Mouse (Mus musculus): ENCODE results near the gene Kcnn1.
"Not testable (repeated sequence)": the region's sequence is repeated elsewhere in the genome, so short reads cannot be mapped to it uniquely, and the experiment has no call there.

Gene Kcnn1

GRCm38 (mm10) chr8:70862824-70863641, at the start of gene Kcnn1:
TSS of gene Kcnn1 (minus strand) at chr8:70863258.
- DNase-seq (ENCODE audit: low read depth in 1 of 2, low spot score in 2 of 2), result no peak

DNA sequence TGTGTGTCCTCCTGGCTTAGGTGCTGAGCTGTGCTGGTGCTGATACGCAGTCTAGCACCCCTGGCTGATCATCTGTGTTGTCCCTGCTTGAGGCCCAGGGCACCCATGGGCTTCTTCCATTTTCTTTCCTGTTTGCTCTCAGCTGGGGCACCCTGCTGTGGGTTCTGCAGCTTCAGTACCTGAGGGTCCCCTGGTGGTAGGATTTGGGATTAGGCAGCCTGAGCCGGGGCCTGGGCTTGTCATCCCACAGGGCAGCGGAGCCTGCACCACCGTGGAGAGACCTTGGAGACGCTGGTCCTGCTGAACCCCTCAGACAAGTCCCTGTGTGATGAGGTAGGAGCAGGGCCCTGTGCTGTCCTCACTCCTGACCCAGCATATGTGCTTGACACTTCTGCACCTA, 48.5 kb upstream of the Kcnn1 start:
- DNase-seq (ENCODE audit: low read depth in 1 of 2, low spot score in 2 of 2), result no peak

DNA sequence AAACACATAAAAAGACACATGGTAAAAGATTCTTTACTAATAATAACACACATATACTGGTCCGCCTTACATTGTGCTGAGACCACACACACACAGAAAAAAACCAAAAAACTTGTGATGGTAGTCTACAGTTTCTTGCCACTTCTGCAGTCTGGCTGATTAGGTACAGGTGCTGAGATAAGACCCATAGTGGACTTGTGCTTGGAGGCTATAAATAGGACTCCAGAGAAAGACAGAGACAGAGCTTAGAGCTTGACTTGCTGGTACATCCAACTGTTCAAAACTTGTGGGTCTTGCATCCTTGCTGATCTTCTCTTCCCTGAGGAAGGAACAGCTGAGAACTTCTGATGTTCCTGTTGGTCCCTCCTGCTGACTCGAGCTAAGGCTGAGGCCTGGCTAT, 44.5 kb upstream of the Kcnn1 start:
- DNase-seq (ENCODE audit: low read depth in 1 of 2, low spot score in 2 of 2), result no peak

DNA sequence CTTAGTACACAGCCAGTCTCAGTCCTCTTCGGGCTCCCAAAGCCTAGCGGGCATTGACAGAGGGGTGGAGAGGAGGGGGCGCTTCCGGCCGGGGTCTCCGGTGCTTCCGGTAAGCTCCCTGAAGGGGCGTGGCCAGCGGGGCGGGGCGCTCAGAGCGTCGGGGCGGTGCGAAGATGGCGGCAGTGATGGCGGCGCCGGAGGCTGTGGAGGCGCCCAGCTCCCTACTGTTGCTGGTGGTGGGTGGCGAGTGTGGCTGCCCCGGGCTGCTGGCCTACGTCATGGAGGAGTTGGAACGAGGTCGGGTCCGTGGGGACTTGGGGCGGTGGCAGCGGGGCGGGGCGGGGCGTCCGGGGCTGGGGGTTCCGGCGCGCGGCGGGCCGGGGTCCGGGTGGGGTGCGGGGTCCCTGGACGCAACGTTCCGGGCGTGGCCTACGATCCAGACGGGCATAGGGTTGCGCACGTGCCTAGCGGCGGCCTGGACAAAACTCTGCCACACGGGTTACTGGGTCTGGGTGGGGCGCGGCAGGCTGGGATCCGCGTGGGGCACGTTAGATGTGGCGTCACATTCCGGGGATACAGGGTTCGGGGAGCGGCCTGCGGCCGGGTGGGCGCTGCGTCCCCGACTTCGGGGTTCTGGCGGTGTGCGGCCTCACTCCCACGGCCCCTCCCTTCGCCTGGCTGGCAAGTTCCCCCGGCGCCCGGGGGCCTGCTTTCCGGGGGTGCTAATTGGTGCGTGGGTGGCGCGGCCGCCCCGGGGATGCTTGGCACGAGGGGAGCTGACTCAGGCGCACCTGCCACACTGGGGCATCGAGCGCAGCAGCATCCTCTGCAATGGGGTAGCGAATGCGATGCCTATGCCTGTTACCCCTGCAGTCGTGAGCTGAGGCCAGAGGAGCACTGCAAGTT, 43.0 kb upstream of the Kcnn1 start, which contains the start of gene Map1s:
Map1s (plus strand) TSS at position 102 of the 906 bp plus-strand sequence.
- DNase-seq (ENCODE audit: low read depth in 1 of 2, low spot score in 2 of 2), result peak; percentile 27 to 28

DNA sequence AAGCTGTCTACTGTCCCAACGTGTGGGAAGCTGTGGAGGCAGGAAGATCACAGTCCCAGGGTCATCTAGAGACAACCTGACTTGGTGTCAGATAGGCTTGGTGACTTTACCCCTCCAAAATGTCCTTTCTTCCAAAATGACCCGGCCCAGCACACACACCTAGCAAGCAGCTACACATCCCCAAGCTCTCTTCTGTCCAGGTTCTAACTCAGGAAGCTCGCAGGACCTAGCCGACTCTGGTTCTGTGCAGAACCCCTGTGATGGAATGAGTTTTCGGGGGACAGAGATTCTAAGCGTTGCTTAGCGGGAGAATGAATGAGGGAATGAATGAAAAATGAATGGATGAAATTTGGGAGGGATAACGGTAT, 42.4 kb upstream of the Kcnn1 start:
- DNase-seq (ENCODE audit: low read depth in 1 of 2, low spot score in 2 of 2), result no peak

- DNase-seq (ENCODE audit: low read depth in 1 of 2, low spot score in 2 of 2), result peak; percentile 36
Measured at GRCm38 (mm10) chr8:70904532-70904931, 41.5 kb upstream of the Kcnn1 start.

DNA sequence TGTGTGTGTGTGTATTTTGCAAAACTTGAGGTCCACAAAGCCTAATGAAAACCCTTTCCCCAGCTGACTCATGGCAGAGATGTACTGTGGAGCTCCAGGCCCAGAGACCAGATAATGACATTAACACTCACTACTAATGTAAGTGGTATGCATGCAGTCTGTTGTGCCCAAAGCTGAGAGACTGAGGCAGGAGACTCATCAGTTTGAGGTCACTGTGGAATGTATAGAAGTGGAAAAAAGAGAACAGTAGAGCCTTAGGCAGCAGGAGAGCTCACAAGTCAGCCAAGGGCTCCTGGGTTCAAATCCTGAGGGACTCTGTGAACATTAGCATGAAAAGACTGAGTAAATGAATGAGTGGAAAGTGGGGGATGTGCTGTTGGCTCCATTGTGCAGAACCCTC, 40.5 kb upstream of the Kcnn1 start:
- no peak for DNase-seq (ENCODE audit: low read depth in 1 of 2, low spot score in 2 of 2)

DNA sequence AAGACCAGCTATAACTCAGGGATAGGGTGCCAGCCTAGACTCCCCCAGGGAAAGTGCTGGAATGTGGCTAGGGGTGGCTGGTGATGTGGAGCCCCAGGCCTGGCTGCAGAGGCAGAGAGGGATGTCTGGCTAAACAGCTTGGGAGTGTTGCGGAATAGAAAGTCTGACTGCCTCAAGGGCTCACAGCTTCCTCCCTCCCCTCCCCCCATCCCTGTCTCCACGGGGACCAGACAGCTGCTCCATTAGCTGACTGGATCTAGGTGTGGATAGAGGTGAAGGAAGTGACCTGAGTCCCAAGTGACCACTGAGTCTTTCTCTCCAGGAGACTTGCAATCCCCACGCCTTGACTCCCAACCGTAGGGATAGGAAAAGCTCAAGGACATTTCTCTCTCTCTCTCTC, 40.1 kb upstream of the Kcnn1 start:
- DNase-seq (ENCODE audit: low read depth in 1 of 2, low spot score in 2 of 2), result no peak

DNA sequence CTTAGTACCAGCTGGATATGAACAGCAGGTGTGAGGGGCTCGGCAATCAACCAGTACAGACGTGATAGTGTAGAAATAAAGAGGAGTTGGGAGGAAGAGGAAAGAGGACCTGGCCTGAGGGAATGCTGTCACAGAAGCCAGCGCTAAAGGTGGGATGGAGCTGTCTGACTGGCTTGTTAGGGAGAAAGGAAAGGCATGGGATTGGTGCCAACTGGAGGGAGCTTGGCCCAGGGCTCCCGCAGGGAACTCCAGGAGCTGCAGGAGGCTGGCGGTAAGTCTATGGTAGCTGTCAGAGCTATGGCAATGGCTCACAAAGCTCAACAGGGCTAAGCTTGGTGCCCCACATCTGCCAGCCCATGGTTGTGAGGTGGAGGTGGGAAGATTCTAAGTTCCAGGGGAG, 39.2 kb upstream of the Kcnn1 start:
- DNase-seq (ENCODE audit: low read depth in 1 of 2, low spot score in 2 of 2), result no peak

GRCm38 (mm10) chr8:70900872-70901387, 37.9 kb upstream of the Kcnn1 start:
- DNase-seq (ENCODE audit: low read depth in 1 of 2, low spot score in 2 of 2), result no peak

DNA sequence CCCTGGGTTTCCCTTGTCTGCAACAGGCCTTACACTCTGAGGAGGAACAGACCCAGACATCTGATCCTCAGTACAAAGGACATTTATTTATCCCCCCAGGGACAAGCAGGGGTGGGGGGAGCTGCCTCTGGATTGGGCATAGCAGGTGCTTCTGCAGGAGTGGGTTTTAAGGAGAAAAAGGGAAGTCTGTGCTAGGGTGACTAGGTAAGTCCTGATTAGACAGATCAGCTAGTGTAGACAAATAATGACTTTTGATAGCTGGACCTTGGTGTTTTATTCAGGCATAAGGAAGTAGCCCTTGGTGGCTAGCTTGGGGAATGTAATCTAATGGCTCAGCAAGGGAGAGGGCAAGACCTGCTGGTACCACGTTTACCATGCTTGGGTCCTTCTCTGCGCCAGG, 36.2 kb upstream of the Kcnn1 start:
- no peak for DNase-seq (ENCODE audit: low read depth in 1 of 2, low spot score in 2 of 2)

GRCm38 (mm10) chr8:70898661-70899198, 35.7 kb upstream of the Kcnn1 start:
- no peak for DNase-seq (ENCODE audit: low read depth in 1 of 2, low spot score in 2 of 2)

DNA sequence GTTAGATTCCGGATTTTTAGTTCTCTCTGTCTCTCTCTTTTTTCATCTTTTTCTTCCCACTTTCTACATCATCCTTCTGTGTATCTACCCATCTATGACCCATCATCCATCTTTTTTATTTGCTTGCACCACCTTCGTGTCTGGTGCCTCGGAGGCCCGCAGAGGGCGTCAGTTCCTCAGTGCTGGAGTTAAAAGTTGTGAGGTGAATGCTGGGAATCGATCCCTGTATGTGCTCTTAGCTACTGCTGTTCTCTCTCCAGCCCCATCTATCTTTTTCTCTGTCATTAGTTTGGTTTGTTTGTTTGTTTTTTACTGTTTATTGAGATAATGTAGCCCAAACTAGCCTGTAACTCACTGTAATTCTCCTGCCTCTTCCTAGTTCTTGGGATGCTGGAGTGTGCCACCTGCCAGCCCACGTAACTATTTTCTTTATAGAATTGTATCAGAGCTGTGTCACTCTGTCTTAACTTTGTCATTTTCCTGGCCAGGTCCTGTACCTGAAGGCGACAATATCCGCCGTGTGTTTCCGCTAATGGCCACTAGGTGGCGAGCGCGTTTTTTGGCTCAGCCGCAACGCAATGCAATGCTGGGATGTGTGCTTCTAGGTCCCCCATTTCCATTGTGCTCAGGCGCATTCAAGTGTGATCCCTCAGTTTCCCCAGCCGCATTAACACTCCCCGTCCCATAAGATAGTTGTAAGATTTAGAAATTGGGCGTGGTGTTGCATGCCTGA, 34.8 kb upstream of the Kcnn1 start:
- peak; percentile 31 to 72 for DNase-seq (ENCODE audit: low read depth in 1 of 2, low spot score in 2 of 2)

DNA sequence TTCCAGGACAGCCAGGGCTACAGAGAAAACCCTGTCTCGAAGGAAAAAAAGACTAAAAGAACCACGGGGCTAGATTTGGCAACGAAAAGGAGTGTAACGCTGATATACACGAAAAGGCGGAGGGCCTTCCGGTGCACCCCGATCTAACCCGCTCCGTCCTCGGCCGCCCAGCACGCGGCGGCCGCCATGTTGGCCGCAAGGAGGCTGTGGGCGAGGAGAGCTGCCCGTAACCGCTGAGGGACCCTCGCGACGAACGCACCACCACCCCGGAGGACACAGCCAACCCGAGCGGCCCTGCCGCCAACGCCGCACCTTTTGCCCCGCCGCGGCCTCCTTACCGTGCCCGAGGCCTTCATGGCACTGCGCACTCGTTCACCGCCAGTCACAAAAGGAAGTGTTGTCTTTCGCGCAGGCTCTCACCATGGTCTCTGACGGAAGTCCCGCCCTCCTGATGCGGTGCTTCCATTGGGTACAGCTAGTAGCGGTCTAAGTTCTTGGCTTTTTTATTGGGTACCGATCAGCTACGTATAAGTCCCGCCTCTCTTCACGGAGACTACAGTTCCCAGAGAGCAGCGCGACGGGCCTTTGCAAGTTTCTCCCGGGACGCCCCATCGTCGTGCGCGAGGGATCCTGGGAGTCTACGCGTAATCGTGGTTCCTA, 34.1 kb upstream of the Kcnn1 start, which contains the start of gene Rpl18a:
Rpl18a (minus strand) TSS at position 392 of the 660 bp plus-strand sequence.
- DNase-seq (ENCODE audit: low read depth in 1 of 2, low spot score in 2 of 2), result peak; percentile 87 to 93

DNA sequence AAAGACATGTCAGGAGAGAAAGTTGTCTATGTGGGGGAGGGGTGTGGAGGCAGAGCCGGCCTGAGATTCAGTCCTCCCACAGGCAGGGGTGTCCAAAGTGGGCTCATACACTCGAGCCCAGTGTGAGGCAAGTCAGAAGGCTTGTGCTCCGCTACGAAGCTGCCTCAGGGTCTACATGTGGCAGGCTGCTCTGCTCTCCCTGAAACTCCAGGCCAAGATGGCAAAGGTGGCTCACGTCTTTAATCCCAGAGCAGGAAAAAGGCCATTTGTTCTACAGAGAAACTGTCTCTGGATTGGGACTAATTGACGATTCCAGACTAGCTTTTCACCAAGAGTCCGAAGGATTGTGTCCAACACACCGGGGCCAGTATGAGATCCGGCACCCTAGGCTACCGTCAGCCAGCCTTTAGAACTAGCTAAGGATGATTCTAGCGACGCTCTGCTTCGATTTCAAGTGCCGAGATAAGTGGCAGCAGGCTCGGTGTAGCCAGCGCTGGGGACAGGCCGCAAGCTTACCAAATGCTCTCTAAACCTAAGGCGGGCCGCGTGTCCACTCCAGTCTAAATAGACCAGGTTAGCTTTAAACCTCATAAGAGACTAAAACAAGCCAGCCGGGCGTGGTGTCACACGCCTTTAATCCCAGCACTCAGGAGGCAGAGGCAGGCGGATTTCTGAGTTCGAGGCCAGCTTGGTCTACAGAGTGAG, 33.4 kb upstream of the Kcnn1 start:
- no peak for DNase-seq (ENCODE audit: low read depth in 1 of 2, low spot score in 2 of 2)

DNA sequence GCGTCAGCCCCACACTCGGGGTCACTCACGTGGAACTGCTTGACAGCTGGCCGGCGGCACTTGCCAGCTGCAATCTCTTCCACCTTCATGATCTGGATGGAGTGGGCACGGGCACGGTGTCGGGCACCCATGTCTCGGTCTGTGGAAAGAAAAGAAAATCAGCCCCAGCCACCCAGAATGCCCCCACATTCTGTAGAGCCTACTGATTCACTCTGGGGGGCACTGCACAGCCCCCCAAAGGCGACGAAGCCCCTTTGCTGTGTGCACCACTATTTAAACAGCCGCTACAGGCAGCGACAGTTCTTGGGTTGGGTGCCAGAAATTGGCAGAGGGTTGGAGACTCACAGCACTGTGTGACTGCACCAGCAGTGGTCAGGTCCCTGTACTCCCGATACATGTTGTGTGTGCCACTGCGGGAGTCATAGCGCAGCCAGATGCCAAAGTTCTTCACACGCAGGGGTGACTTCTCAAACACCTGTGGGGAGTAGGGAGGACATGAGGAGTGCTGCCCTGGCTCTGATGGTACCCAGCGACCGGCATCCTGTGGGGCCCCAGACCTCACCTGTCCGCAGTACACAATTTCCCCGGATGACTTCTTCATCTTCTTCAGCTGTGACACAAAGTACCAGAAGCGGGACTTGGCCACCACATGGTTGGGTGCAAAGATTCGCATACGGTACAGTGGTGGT, 32.7 kb upstream of the Kcnn1 start:
- not testable (repeated sequence) for DNase-seq (ENCODE audit: low read depth in 1 of 2, low spot score in 2 of 2)

DNA sequence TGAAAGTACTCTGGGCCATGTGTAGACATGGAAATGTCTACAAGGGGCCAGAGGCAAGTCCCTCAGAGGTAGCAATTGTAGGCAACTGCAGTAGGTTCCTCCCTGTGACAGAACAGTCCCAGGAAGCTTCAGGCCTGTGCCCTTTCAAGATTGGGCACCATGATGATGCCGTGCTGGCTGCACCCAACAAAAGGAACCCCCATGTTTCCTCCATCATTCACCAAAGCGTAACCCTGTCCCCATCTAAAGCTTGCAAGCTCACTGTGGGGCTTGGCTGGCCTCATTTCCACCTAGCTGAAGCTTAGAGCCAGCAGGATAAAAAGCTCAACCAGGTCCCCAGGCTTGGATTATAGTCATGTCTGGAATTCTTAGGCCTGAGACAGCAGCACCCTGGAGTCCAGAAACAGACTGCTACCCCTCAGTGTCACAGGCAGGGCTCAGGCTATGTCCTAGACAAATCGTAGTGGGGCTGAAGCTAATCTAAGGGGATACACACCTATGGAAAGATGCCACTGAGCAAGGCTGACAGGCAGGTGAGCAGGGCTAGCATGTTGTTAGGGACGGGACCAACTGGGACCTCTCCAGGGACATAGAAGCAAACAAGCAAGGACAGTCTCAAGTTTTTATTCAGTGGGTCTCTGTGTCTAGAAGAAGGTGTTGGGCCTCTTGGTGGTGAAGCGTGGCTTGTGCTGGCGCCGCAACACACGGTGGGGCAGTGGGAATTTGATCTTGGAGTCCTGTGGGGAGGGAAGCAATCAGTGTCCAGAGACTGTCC, 31.9 kb upstream of the Kcnn1 start:
- no peak for DNase-seq (ENCODE audit: low read depth in 1 of 2, low spot score in 2 of 2)

DNA sequence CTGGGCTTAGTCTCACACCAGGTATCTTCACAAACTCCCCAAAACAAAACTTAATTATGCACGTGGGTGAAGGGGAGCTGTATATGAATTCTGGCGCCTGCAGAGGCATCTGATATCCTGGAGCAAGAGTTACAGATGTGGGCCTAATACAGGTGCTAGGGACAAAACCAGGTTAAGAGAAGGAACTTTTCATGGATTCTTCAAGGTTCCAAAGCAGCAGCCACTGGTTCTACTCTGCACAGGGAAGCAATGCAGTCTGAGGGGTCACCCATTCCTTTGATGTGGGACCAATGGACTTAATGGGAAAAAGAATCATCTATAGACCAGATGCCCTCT, 31.3 kb upstream of the Kcnn1 start:
- no peak for DNase-seq (ENCODE audit: low read depth in 1 of 2, low spot score in 2 of 2)

All from monocyte, adult 2 months (primary cell).